Mouse (Mus musculus) lung, postnatal 0 days (tissue): Measurements from ENCODE around the gene Pptc7.

ENCODE experiments used
- CTCF ChIP-seq: IDR thresholded peaks from 2 replicates; pipeline ENCODE4 v1.5.1; 2016; ENCODE audit warnings: antibody characterized with exemption, mild to moderate bottlenecking
- EP300 ChIP-seq: IDR thresholded peaks from 2 replicates; pipeline ENCODE4 v1.6.1; 2016; ENCODE audit warnings: antibody characterized with exemption, mild to moderate bottlenecking, control low read depth

DNA sequence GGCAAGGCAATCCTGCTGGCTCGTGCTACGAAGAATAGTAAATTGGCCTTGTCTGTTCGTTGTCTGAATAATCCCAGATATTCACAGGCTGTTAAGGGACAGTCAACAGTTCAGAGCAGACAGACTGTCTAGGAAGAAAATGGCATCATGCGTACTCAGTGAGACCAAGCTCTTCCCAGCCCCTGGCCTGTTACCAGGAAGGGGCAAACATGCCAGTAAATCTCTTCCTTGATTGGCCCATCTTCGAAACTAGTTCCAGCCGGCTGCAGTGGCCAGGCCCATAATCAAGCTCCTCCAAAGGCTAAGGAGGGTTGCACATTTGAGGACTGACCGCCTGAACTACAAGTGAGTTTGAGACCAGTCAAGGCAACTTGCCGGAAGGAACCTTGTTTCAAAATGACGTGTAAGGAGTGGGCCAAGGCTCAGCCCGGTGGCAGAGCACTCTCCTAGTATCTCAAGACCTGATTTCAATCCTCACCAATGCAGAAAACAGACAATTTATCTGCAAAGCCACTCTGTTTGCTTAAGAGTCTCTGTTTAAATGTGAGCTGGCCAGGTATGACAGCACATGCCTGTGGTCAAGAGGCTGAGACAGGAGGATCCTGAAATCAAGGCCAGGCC is 37.5 kb upstream of the Pptc7 start:
- no peak for TF ChIP-seq CTCF
- no peak for TF ChIP-seq EP300
